Mouse (Mus musculus): ENCODE results near the gene Morn3. TPM values are rescaled to one million over a fixed set of nuclear protein-coding genes. Genes with fewer than 3 reads are reported as not detected.

Morn3 gene
- total RNA-seq, 2 experiments from 2014 or later, result not detected

DNA sequence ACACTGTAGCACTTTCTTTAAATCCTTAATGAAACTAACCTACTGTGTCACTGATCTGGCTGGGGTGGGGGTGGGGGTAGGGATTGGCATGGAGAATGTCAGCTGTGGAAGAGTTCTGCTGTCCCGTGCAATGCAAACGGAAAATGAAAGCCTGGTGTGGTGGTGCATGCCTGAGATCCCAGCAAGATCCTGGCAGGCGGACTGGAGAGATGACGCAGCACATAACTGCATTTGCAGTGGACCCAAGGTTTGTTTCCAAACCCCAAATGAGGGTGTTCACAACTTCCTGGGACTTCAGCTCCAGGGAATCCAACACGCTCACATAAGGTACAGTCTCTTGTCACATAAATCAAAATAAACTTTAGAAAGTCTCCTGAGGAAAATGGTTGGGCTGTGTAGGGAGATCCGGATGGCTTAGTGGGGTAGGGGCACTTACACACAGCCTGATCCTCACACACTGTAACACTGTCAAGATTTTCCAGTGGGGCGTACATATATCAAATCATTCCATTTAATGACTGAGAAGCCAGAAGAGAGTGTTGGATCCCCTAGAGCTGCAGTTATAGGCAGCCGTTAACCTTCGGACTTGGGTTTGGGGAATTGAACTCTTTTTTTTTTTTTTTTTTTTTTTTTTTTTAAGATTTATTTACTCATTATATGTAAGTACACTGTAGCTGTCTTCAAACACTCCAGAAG is 14.0 kb upstream of the Morn3 start:
- ATAC-seq (replicated peaks; ENCODE audit: poor library complexity, severe bottlenecking), result peak; percentile 26; the same call in 1 of the 2 replicates

DNA sequence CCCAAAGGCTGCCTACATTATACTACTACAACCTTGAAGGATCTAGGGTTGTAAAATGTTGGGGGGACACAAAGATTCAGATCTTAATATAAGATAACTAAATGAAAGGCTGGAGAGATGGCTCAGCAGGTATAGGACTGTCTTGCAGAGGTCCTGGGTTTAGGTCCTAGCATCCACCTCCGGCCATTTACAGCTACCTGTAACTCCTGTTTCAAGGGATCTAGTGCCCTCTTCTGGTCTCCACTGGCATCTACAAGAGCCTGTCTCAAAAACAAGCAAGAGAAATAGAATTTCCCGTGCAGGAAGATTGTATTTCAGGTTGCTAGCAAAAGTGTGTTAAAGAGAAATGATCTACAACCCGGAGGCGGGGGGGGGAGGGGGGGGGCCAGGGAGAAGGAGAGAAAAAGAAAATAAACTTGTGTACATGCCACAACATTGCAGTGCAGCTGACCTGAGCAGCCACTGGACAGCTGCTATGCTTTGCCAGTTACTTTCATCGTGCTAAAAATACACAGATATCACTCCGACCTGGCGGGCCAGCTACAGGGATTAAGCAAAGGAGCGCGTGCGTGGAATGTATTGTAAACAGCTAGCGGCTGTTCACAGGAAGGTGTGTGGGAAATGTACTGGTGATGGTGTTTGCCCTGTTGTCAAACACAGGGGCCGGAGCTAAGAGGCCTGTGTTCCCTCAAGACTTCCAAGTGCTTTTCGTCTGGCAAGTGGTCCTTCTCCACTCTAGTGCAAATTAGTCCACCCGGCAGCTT is 13.1 kb upstream of the Morn3 start:
- no peak for ATAC-seq (replicated peaks; ENCODE audit: poor library complexity, severe bottlenecking)

DNA sequence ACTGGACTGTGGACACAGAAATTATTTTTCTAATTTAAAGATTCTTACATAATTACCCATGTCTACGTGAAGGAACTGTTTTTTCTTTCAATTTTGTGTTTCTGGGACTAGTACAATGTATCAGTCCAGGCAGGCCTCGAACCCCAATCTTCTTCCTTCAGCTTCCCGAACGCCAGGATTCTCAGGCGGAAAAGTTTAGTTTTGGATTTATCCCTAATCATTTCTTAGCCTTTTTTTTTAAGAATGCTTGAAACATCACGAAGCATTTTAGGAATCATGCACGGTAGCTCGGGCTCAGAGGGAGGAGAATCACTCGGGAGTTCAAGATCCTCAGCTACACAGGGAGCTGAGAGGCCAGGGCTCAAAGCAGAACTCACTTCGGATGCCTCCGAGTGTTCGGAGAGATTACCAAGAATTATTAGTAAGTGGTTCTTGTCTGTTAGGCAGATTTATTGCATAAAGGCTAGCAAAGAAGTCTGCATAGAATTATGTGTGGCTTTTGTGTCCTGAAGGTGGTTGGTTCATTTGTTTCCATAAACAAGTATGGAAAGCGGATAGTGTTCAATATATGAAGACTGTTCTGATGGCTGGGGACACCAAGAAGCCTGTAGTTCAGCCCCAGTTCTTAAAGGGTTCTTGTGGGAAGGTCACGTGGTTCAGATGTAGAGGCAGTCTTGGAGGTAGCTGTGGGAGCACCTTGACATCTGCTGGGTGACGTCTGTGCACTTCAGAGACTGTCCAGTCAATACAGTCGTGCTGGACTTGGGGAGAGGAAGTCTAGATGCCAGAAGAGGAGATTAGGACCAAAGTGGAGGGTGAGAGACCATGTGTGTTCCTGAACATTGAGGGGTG is 11.7 kb upstream of the Morn3 start:
- no peak for ATAC-seq (replicated peaks; ENCODE audit: poor library complexity, severe bottlenecking)

DNA sequence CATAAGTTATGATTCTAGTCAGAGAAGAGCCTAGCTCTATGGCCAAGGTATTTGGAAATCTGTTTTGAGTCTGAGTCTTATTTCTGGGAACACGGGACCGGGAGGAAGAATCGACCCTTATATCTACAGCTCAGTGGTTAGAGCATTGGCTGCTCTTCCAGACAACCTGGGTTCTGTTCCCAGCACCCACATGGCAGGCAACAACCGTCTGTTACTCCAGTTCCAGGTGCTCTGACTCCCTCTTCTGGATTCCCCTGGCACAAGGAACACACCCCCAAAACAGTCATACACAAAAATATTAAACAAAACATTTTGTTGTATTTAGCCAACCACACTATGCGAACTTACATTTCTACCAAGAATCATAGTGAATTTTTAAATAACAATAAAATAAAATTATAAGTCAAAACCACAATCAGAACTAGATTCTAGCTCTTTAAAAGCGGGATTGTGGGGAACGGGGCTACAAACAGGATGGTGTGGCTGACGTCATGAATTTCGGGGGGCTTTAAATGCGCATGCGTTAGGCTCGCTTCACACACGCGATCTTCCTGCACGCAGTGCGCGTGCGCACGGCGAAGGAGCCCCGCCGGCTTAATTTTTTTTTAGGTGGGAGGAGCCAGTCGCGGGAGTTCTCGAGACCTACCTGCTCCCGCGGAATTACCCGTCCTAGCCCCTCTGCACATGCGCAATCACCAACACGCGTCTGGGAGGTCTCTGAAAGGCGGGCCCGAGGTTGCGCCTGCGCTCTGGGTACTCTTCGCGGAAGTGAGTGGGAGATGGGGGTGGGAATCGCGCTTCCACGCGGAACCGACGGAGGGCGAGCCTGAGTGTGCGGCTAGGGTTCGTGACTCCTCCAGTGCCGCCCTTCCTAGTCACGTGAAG is 10.8 kb upstream of the Morn3 start:
- ATAC-seq (replicated peaks; ENCODE audit: poor library complexity, severe bottlenecking), result peak; percentile 91

DNA sequence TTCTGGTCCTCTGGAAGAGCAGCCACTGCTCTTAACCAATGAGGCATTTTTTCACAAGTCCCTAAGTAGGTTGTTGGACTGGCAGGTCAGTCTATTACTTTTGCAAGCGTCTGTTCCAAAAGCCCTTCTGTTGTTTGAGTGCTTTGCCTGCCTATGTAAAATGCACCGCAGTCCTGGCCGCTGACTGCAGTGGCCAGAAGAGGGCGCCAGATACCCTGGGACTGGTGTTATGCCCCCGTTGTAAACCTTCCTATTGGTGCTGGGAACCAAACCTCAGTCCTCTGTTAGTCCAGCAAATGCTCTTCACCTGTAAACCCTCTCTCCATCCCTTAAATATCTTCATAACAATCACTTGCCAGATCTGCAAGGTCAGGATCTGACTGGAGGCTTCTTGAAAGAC is 4.9 kb upstream of the Morn3 start:
- no peak for ATAC-seq (replicated peaks; ENCODE audit: poor library complexity, severe bottlenecking)

DNA sequence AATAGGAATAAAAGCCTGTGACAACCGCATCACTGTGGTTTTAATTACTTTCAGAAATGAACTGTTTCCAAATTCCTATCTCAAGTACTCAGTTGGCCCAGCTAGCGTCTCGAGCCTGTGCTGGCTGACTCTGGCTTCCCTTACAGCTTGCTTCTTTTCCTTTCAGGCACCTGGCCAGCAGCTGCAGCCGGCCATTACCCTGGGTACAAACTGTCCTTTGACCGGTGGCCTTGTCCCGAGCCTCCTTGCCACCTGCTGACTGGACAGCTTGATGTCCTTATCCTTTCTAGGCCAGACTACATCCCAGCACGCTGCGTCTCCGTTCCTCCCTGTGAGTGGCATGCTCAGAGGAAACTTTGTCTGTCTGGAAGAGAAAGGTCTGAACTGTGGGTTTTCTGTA is 4.1 kb upstream of the Morn3 start:
- no peak for ATAC-seq (replicated peaks; ENCODE audit: poor library complexity, severe bottlenecking)

DNA sequence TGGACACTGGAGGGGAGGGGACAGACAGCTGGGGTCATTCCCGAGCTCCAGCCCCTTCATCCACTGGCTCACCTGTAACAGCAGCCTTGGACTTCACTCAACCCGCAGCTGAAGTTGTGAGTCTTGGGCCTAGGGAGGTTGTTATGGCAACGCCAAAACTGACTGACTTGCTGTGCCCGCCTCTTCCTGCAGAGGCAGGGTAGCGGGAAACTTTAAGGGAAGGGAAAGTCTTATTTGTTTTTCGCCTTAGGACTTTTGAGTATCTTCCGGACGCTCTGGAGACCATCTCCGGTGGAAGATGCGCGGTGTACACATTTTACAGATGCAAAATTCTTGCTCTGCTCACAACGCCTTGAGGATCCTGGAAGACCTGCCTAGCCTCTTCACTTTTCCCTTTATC is 2.5 kb upstream of the Morn3 start:
- peak; percentile 80 for ATAC-seq (replicated peaks; ENCODE audit: poor library complexity, severe bottlenecking)

DNA sequence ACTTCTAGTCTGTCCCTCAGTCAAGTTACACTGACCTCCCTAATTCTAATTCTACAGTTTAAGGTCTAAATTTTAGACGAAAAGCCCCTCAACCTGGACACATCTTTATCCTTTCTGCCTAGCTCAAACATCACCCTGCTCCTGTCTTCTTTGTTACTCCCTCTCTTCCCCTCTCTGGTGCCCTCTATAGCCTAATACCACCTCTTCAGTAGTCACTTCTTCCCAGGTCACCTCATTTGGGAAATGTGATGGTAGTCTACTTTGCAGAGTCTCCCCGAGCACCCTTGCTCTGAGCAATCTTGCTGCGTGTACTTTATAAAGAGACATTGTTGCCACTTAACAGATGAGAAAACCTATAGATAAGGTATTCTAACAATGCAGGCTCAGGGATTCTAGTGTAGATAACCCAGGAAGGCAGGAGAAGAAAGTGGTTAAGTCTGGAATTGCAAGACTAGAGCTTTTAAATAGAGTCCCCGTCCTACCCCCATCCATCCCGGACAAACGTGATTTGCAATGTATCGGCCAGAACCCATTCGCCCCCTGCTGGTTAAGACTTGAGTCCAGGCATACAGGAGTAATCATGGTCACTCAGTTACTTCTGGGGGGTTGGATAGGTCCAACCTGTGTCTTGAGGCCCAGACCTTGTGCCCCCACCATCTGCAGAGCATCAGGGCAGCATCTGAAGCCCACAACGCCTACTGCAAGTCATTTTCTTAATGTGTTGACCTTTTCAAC is 1.1 kb downstream of the Morn3 start:
- peak; percentile 62 for ATAC-seq (replicated peaks; ENCODE audit: poor library complexity, severe bottlenecking)

DNA sequence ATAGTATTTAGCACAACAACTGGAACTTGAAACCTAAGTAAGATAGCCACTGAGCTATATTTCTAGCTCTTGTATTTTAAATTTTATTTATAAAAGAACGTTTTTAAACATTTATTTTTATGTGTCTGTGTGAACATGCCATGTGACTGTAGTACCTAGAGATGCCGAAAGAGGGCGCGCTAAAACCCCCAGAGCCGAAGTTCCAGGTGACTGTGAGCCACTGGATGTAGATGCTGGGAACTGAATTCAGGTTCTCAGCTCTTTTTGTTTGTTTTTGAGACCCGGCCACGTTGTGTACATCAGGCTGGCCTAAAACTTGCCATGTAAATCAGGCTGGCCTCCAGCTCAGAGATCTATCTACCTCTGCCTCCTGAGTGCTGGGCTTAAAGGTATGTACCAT is 3.0 kb downstream of the Morn3 start:
- ATAC-seq (replicated peaks; ENCODE audit: poor library complexity, severe bottlenecking), result no peak

DNA sequence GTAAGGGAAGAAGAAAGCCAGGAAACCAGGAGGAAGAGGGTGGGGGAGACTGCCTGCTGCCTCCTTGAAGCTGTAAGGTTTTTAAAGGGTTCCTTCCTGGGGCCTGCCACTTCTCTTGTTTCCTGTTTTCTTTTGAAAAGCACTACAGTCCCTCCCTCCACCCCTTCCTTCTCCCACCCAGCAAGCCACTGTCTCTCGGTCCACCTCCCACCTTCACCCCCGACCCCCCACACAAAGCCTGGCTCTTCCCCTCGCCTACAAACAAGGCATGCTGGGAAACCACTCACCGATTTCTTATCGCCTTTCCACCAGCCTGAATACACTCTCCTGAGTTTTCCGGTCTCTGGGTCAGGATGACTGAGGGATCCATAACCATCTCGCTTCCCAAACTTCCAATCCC is 6.0 kb downstream of the Morn3 start:
- no peak for ATAC-seq (replicated peaks; ENCODE audit: poor library complexity, severe bottlenecking)

DNA sequence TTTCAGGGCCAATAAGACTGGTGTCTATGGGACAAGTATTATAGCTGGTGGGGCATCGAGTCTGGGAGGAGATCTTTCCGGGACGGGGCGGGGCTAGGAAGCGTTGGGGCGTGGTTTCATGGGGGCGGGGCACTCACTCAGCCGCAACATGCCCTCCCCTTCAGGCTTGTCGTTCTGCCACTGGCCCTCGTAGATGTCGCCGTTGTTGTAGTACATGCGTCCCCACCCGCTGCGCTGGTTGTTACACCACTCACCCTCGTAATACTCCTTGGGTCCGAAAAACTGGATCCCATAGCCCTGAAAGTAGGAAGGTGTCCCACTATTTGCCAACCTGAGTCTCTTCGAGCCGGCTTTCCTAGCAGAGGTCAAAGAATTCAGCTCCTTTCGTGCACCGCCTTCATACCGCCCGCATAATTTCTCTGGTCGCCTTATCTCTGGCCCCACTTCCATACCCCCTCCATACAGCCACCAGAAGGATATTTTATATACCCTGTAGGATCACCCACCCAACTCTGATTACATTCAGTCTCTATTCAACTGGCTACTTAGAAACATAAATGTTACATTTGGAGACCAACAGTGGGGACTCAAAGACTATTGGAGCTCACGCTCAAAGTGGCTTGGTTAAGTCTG is 7.6 kb downstream of the Morn3 start:
- peak; percentile 96 for ATAC-seq (replicated peaks; ENCODE audit: poor library complexity, severe bottlenecking)

DNA sequence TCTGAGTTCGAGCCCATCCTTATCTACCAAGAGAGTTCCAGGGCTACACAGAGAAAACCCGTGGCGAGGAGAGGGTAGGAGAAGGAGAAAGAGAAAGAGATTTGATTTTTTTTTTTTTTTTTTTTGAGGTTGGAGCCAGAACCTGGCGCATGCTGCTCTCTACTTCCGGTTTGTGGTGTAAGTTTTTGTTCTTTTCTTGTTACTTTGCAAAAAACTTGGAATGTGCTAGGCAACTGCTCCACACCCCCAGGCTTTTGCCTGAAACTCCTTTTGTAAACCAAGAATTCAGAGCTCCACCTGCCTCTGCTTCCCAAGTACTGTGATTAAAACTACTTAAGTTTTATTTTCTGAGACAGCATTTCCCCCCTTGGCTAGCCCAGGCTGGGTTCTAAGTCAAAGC is 8.7 kb downstream of the Morn3 start:
- no peak for ATAC-seq (replicated peaks; ENCODE audit: poor library complexity, severe bottlenecking)

DNA sequence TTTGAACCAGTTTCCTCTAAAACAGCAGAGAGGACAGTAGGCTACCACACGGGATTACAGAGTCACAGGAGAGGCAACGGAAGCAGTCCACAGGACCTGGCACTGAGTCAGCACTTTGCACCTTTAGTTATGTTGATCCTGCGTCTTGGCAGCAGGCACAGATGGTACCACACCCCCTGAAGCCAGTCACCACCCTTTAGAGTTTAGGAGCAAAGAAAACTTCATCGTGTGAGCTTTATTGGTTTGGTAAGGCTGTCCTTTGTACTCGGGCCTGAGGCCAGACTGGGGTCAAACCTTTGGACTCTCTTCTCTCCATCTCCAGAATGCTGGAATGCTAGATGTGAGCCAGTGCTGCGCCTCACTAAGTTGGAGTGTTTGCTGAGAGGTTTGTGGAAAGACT is 11.3 kb downstream of the Morn3 start:
- 0 out of 2 replicates have a peak, but pooled peaks have one; percentile 21 for ATAC-seq (replicated peaks; ENCODE audit: poor library complexity, severe bottlenecking)

DNA sequence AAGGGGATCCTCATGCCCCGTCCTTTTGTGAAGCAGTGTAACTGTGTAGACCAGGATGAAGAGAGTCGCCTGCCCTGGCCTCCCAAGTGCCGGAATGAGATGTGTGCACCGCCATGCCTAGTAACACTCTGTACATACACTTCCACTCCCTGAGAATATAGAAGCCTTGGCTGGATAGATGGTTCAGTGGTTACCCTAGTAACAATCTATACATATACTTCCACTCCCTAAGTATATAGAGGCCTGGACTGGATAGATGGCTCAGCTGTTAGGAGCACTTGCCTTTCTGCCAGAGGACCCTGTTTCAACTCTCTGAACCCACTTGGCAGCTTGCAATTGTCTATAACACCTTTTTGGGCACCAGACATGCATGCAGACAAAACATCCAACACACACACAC is 11.7 kb downstream of the Morn3 start:
- ATAC-seq (replicated peaks; ENCODE audit: poor library complexity, severe bottlenecking), result no peak

DNA sequence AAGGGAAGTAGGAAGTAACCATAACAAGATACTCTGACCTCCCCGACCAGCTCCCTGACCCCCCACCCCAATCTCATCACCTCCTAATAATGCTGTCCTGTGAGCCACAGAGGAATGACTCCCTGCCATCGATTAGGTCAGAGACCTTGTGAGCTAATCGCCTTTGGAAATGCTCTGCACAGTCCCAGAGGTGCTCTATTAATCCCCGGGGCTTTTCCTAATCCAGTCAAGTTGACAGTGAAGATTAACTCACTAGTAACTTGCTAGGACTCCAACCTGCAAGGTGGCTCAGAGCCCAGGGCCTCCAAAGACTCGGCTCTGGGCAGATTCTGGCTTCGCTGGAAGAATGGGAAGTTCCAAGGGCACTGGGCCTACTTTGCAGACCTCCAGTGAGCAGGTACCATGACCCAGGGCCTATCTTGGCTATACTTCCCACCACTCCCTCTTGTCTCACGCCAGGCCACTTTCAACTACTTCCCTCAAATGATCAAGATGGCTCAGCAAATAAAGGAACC is 13.1 kb downstream of the Morn3 start:
- no peak for ATAC-seq (replicated peaks; ENCODE audit: poor library complexity, severe bottlenecking)

DNA sequence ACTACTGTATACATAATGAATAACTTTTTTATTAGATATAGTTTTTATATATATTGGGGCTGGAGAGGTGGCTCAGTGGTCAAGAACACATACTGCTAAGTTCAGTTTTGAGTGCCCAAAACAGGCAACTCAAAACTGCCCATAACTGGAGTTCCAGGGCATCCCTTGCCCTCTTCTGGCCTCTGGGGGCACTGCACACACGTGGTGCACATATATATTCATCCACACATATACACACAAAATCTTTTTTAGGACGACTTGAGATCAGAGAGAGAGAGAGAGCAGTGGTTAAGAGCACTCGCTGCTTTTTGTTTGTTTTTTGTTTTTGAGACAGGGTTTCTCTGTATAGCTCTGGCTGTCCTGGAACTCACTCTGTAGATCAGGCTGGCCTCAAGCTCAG is 15.5 kb downstream of the Morn3 start:
- ATAC-seq (replicated peaks; ENCODE audit: poor library complexity, severe bottlenecking), result no peak

DNA sequence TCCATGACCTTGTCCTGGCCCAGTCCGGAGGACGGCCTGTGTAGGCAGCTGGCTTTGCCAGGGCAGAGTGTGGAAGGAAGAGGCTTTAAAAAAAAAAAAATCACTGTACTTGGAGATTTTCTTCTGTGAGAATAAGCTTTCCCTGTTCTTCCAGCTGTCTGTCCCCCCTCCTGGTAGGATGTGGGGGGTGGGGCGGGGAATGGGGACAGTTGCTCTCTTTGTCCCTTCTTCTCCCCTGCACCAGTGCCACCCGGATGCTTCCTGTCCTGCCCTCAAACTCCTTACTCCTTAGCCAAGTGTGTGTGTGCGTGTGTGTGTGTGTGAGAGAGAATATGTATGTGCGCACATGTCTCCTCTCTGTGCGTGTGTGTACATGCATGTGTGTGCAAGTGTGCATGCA is 17.1 kb downstream of the Morn3 start:
- ATAC-seq (replicated peaks; ENCODE audit: poor library complexity, severe bottlenecking), result no peak

DNA sequence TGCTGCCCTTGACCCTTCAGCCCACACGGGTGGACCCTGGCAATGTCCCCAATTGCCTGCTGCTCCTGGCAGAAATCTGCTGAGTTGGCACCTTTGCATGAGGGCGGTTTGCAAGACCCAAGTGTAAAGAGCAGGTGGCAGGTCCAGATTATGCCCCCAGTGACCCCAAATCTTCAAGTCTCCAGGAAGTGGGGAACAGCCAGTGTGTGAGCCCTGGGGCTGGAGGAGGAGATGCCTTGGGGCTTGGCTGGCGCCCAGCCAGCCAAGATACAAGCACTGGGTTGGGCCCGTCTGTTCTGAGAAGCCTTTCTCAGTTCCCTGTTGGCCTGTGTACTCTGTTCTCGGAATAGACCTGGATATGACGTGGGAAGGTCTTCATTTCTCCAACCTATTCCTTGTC is 19.4 kb downstream of the Morn3 start:
- ATAC-seq (replicated peaks; ENCODE audit: poor library complexity, severe bottlenecking), result peak; percentile 43

DNA sequence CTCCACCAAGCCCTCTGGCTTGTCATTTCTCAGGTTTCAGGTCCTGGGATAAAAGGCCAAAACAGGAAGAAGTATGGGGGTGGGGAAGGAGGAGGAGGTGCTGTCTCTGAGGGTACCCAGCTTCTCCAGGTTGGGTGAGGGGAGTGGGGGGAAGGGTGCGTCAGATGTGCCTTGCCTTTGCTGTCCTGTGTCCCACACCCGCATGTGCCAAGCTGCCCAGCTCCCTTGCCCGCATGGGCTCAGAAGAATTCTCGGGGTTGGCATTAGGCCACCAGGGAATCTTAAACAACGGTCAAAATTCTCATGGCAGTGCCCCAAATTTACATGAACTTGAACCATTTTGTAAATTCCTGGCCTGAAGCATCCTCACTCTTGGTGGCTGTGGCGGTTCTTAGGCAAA is 20.4 kb downstream of the Morn3 start:
- no peak for ATAC-seq (replicated peaks; ENCODE audit: poor library complexity, severe bottlenecking)
